Mouse (Mus musculus) frontal cortex, postnatal 36 days (tissue): ENCODE results near the gene Lig1.

Experiments
- DNase-seq, 2 experiments: peaks; one replicate each; pipeline ENCODE4 v3.0.0; 2022; ENCODE audit warnings: low spot score in 2 of 2

Gene Lig1

GRCm38 (mm10) chr7:13310493-13311199 is 33.6 kb downstream of the Lig1 start:
- no peak for DNase-seq

DNA sequence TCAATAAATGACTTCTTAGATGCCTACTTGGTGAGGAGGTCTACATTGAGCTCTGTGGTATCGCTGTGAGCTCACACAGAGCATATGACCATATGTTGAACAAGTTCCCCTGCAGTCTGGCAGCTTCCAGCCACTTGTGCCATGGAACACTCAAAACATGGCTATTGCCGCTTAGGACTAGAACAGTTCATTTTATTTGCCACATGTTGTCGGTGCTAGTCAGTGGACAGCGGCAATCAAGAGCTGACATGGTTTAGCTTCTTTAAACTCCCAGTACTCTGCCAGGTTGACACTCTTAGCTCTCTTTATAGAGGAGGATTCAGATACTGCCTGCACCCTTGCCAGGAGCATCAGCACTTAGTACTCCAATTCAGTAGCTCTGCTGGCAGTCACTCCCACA is 34.3 kb downstream of the Lig1 start:
- DNase-seq = no peak

- no peak for DNase-seq
Observed at GRCm38 (mm10) chr7:13314095-13314597, 37.1 kb downstream of the Lig1 start.

- no peak for DNase-seq
Observed at GRCm38 (mm10) chr7:13321424-13321823, 44.3 kb downstream of the Lig1 start.

DNA sequence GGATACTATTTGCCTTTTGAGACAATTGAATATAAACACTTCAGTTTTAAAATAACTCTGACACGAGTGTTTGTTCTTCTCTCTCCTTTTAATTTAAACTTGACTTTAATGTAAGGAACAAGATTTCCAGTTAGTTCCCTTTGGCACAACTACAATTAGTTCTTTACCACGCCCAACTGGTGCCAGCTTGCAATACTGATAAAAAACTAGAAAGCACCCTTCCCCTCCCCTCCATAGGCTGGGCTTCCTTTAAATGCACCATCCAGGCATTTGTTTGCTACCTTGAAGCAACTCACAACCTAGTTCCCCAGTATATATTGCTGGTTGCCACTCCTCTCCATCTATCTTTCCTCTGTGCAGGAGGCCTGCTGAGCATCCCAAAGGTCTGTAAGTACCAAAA is 47.2 kb downstream of the Lig1 start, which contains the start of gene Pla2g4c:
TSS of gene Pla2g4c (plus strand) at position 340 of the 400 bp plus-strand sequence.
- no peak for DNase-seq

- no peak for DNase-seq
Observed at GRCm38 (mm10) chr7:13330575-13330974, 53.5 kb downstream of the Lig1 start.

DNA sequence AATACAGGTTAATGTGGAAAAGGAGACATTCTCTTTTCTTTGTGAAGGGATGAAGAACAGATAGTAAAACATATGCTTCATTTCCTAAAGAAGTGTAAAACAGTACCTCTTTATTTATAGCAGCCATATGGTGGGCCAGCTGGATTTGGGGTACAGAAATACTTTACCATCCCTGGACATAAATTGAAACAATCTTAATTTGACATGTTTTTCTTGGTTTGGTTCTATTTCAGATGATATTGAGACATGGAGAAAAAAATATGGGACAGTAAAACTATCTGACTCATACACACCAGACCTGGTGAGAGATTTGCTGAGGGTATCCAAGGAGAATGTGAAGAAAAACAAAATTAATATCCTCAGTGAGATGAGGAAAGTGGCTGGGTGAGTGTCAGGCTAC is 78.9 kb downstream of the Lig1 start:
- DNase-seq = peak; percentile 23 to 80
